Mouse (Mus musculus) limb, embryonic 10.5 days (tissue): ENCODE results near the gene Tomm22. TPM values are rescaled to one million over a fixed set of nuclear protein-coding genes. Genes with fewer than 3 reads are reported as not detected.

Source experiments
- DNase-seq: peaks from one replicate; pipeline ENCODE4 v3.0.0-alpha.2; 2017; ENCODE audit warnings: low spot score
- H3K27ac ChIP-seq: fragments of 300-500 bp; sonication (generic); 2 replicates; pipeline ENCODE4 v1.5.1; 2016; ENCODE audit warnings: mild to moderate bottlenecking
- H3K27me3 ChIP-seq: fragments of 300-500 bp; sonication (generic); 2 replicates; pipeline ENCODE4 v1.6.1; 2016; ENCODE audit warnings: low read depth, mild to moderate bottlenecking; ENCODE audit not compliant: poor library complexity, severe bottlenecking
- H3K36me3 ChIP-seq: fragments of 300-500 bp; sonication (generic); 2 replicates; pipeline ENCODE4 v1.6.1; 2016; ENCODE audit warnings: mild to moderate bottlenecking, moderate library complexity
- H3K4me1 ChIP-seq: fragments of 300-500 bp; sonication (generic); 2 replicates; pipeline ENCODE4 v1.6.1; 2016
- H3K4me3 ChIP-seq: fragments of 300-500 bp; sonication (generic); 2 replicates; pipeline ENCODE4 v1.5.1; 2016; ENCODE audit warnings: mild to moderate bottlenecking, moderate library complexity
- H3K9me3 ChIP-seq: fragments of 300-500 bp; sonication (generic); replicated peaks from 2 replicates; pipeline ENCODE4 v1.6.1; 2016; ENCODE audit warnings: mild to moderate bottlenecking
- WGBS: fragments of 180-500 bp; shearing (Covaris S2); methylation state at CpG from one replicate; pipeline ENCODE4 v1.1.7; 2016; 5-methylcytosine and 5-hydroxymethylcytosine counted together
- polyA plus RNA-seq: library from polyadenylated mRNA; unstranded; fragments of >200 nt; fragmentation: Nextera tagmentation; extraction: Ambion mirVana; gene quantifications from 2 replicates; pipeline ENCODE4 v1.2.1, GENCODE M21; 2016

Gene Tomm22
- polyA plus RNA-seq, 1 experiment from 2014 or later = 253 TPM

GRCm38 (mm10) chr15:79688268-79688956 lies 17.8 kb downstream of the Tomm22 start:
- DNase-seq = no peak
- H3K4me3 ChIP-seq = peak overlapping the region; percentile 92
- no peaks in the 10 kb centered on the region for H3K9me3 ChIP-seq
- no peaks in the 10 kb centered on the region for H3K27me3 ChIP-seq
- 5% methylated on average over 8 of the region's 8 CpGs for WGBS
- peak overlapping the region; percentile 95 for H3K27ac ChIP-seq
- H3K36me3 ChIP-seq = peaks cover 4% of the 10 kb centered on the region; the same call in 1 of the 2 replicates
- H3K4me1 ChIP-seq = peaks cover 69% of the 10 kb centered on the region

- 17% methylated on average over 24 of the region's 24 CpGs for WGBS
- no peaks in the 10 kb centered on the region for H3K9me3 ChIP-seq
- no peaks in the 10 kb centered on the region for H3K27me3 ChIP-seq
- H3K4me1 ChIP-seq = peaks cover 65% of the 10 kb centered on the region
- H3K4me3 ChIP-seq = peak overlapping the region; percentile 79
- H3K36me3 ChIP-seq = peaks cover 12% of the 10 kb centered on the region
- peak overlapping the region; percentile 47; the same call in 1 of the 2 replicates for H3K27ac ChIP-seq
- no peak for DNase-seq
Measured at GRCm38 (mm10) chr15:79689662-79690425, 19.2 kb downstream of the Tomm22 start.

GRCm38 (mm10) chr15:79690426-79691022 lies 19.9 kb downstream of the Tomm22 start, which contains the start of gene Gtpbp1:
Gene Gtpbp1 (plus strand): TSS chr15:79690845.
- Histone ChIP-seq H3K36me3 (peaks cover 19% of the 10 kb centered on the region), H3K27ac (peak within 1 kb of the TSS; percentile 94), H3K4me3 (peak within 1 kb of the TSS; percentile 79), H3K27me3 (no peaks in the 10 kb centered on the region), H3K4me1 (peaks cover 59% of the 10 kb centered on the region), H3K9me3 (no peaks in the 10 kb centered on the region)
- DNase-seq = peak; percentile 91
- WGBS = under 1% methylated on average over 45 of the region's 45 CpGs

- DNase-seq = no peak
- Histone ChIP-seq H3K27ac (peak overlapping the region; percentile 94), H3K4me3 (peak overlapping the region; percentile 79), H3K4me1 (peaks cover 53% of the 10 kb centered on the region), H3K9me3 (no peaks in the 10 kb centered on the region), H3K27me3 (no peaks in the 10 kb centered on the region), H3K36me3 (peaks cover 22% of the 10 kb centered on the region)
- WGBS = under 1% methylated on average over 43 of the region's 53 CpGs
Measured at GRCm38 (mm10) chr15:79691023-79691508, 20.4 kb downstream of the Tomm22 start.

- no peak for DNase-seq
- Histone ChIP-seq H3K27me3 (no peaks in the 10 kb centered on the region), H3K4me3 (peak overlapping the region; percentile 79; the same call in 1 of the 2 replicates), H3K9me3 (no peaks in the 10 kb centered on the region), H3K27ac (no peak overlapping the region), H3K36me3 (peaks cover 34% of the 10 kb centered on the region), H3K4me1 (peaks cover 45% of the 10 kb centered on the region)
- 73% methylated on average over 5 of the region's 5 CpGs for WGBS
Measured at GRCm38 (mm10) chr15:79692334-79692733, 21.7 kb downstream of the Tomm22 start.

- Histone ChIP-seq H3K4me1 (peaks cover 39% of the 10 kb centered on the region), H3K4me3 (no peak overlapping the region), H3K36me3 (peaks cover 37% of the 10 kb centered on the region), H3K27me3 (no peaks in the 10 kb centered on the region), H3K27ac (no peak overlapping the region), H3K9me3 (no peaks in the 10 kb centered on the region)
- 87% methylated on average over 11 of the region's 11 CpGs for WGBS
- no peak for DNase-seq
Measured at GRCm38 (mm10) chr15:79693740-79694139, 23.1 kb downstream of the Tomm22 start.

GRCm38 (mm10) chr15:79694512-79694911 lies 23.9 kb downstream of the Tomm22 start:
- peaks cover 43% of the 10 kb centered on the region for H3K36me3 ChIP-seq
- H3K4me3 ChIP-seq = no peak overlapping the region
- no peak for DNase-seq
- H3K27ac ChIP-seq = no peak overlapping the region
- no peaks in the 10 kb centered on the region for H3K27me3 ChIP-seq
- H3K9me3 ChIP-seq = no peaks in the 10 kb centered on the region
- H3K4me1 ChIP-seq = peaks cover 33% of the 10 kb centered on the region
- 89% methylated on average over 4 of the region's 4 CpGs for WGBS

- no peak for DNase-seq
- WGBS = 73% methylated on average over 3 of the region's 3 CpGs
- H3K9me3 ChIP-seq = no peaks in the 10 kb centered on the region
- no peak overlapping the region for H3K27ac ChIP-seq
- no peak overlapping the region for H3K4me3 ChIP-seq
- no peaks in the 10 kb centered on the region for H3K27me3 ChIP-seq
- H3K36me3 ChIP-seq = peaks cover 44% of the 10 kb centered on the region
- peaks cover 26% of the 10 kb centered on the region for H3K4me1 ChIP-seq
Measured at GRCm38 (mm10) chr15:79695516-79695915, 24.9 kb downstream of the Tomm22 start.

- Histone ChIP-seq H3K27ac (no peak overlapping the region), H3K36me3 (peaks cover 44% of the 10 kb centered on the region)
- WGBS = 93% methylated on average over 2 of the region's 2 CpGs
Measured at GRCm38 (mm10) chr15:79696508-79696907, 25.8 kb downstream of the Tomm22 start.

GRCm38 (mm10) chr15:79697011-79697410 lies 26.4 kb downstream of the Tomm22 start:
- Histone ChIP-seq H3K4me3 (no peak overlapping the region), H3K9me3 (no peaks in the 10 kb centered on the region), H3K27me3 (no peaks in the 10 kb centered on the region), H3K27ac (no peak overlapping the region), H3K36me3 (peaks cover 44% of the 10 kb centered on the region), H3K4me1 (peaks cover 17% of the 10 kb centered on the region)
- whole genome bisulfite sequencing = 89% methylated on average over 6 of the region's 6 CpGs
- DNase-seq = no peak

More at GRCm38 (mm10) chr15:79696508-79696907, 25.8 kb downstream of the Tomm22 start:
- H3K4me1 ChIP-seq = peaks cover 22% of the 10 kb centered on the region
- H3K27me3 ChIP-seq = no peaks in the 10 kb centered on the region
- no peaks in the 10 kb centered on the region for H3K9me3 ChIP-seq
- no peak overlapping the region for H3K4me3 ChIP-seq
- DNase-seq = no peak

- Histone ChIP-seq H3K4me1 (peaks cover 10% of the 10 kb centered on the region), H3K36me3 (peaks cover 44% of the 10 kb centered on the region), H3K27me3 (no peaks in the 10 kb centered on the region), H3K27ac (no peak overlapping the region), H3K4me3 (no peak overlapping the region), H3K9me3 (no peaks in the 10 kb centered on the region)
- DNase-seq = no peak
- WGBS = 78% methylated on average over 9 of the region's 9 CpGs
Measured at GRCm38 (mm10) chr15:79697558-79698187, 27.0 kb downstream of the Tomm22 start.

- no peak for DNase-seq
- Histone ChIP-seq H3K4me1 (no peaks in the 10 kb centered on the region), H3K27ac (no peak overlapping the region), H3K9me3 (no peaks in the 10 kb centered on the region), H3K27me3 (no peaks in the 10 kb centered on the region), H3K36me3 (peaks cover 57% of the 10 kb centered on the region), H3K4me3 (no peak overlapping the region)
- WGBS = 94% methylated on average over 17 of the region's 17 CpGs
Measured at GRCm38 (mm10) chr15:79706603-79707214, 36.0 kb downstream of the Tomm22 start.
